Mouse (Mus musculus): Measurements from ENCODE around the gene Coq7.

Gene Coq7

GRCm38 (mm10) chr7:118462818-118463762 lies 70.1 kb downstream of the Coq7 start:
- in situ Hi-C loops (cut with MboI, MseI) = no loop called here

- in situ Hi-C loops (cut with MboI, MseI) = no loop called here
Measured at GRCm38 (mm10) chr7:118461400-118462136, 71.6 kb downstream of the Coq7 start.

All from T-helper 2 cell (primary cell).